Mouse (Mus musculus): ENCODE measurements around the gene Edf1. TPM values are rescaled to one million over a fixed set of nuclear protein-coding genes. Genes with fewer than 3 reads are reported as not detected.

Edf1 gene
- polyA plus RNA-seq, 1 experiment from 2014 or later: 364 TPM

- H3K36me3 ChIP-seq: peaks cover 99% of the 10 kb centered on the region
- no peak overlapping the region for H3K27ac ChIP-seq (replicated peaks)
- no peaks in the 10 kb centered on the region for H3K9me3 ChIP-seq (replicated peaks)
- 95% methylated on average over 5 of the region's 5 CpGs for WGBS
- H3K27me3 ChIP-seq (ENCODE audit: low read depth, poor library complexity, severe bottlenecking): no peaks in the 10 kb centered on the region
- DNase-seq (ENCODE audit: low spot score): no peak
- no peak overlapping the region for H3K4me3 ChIP-seq
- H3K4me1 ChIP-seq: no peaks in the 10 kb centered on the region
These were observed 39.3 kb downstream of the Edf1 start for GRCm38 (mm10) chr2:25596765-25597510.

GRCm38 (mm10) chr2:25598749-25599148 is 41.1 kb downstream of the Edf1 start:
- H3K27me3 ChIP-seq (ENCODE audit: low read depth, poor library complexity, severe bottlenecking): no peaks in the 10 kb centered on the region
- H3K9me3 ChIP-seq (replicated peaks): no peaks in the 10 kb centered on the region
- H3K36me3 ChIP-seq: peaks cover 99% of the 10 kb centered on the region
- no peak overlapping the region for H3K4me3 ChIP-seq
- H3K27ac ChIP-seq (replicated peaks): no peak overlapping the region
- 98% methylated on average over 1 of the region's 1 CpGs for WGBS
- no peak for DNase-seq (ENCODE audit: low spot score)
- no peaks in the 10 kb centered on the region for H3K4me1 ChIP-seq

GRCm38 (mm10) chr2:25600037-25600436 is 42.4 kb downstream of the Edf1 start:
- Histone ChIP-seq H3K4me3 (no peak overlapping the region), H3K4me1 (no peaks in the 10 kb centered on the region), H3K36me3 (peaks cover 96% of the 10 kb centered on the region), H3K9me3 (replicated peaks) (no peaks in the 10 kb centered on the region), H3K27me3 (ENCODE audit: low read depth, poor library complexity, severe bottlenecking) (no peaks in the 10 kb centered on the region), H3K27ac (replicated peaks) (no peak overlapping the region)
- no peak for DNase-seq (ENCODE audit: low spot score)
- 89% methylated on average over 2 of the region's 2 CpGs for WGBS

- Histone ChIP-seq H3K9me3 (replicated peaks) (no peaks in the 10 kb centered on the region), H3K27me3 (ENCODE audit: low read depth, poor library complexity, severe bottlenecking) (no peaks in the 10 kb centered on the region), H3K36me3 (peaks cover 78% of the 10 kb centered on the region), H3K4me3 (no peak overlapping the region), H3K27ac (replicated peaks) (no peak overlapping the region), H3K4me1 (peaks cover 17% of the 10 kb centered on the region)
- WGBS: 96% methylated on average over 5 of the region's 5 CpGs
- DNase-seq (ENCODE audit: low spot score): no peak
These were observed 44.9 kb downstream of the Edf1 start for GRCm38 (mm10) chr2:25602526-25602925.

GRCm38 (mm10) chr2:25607761-25608622 is 50.3 kb downstream of the Edf1 start, which contains the start of gene Rabl6:
Rabl6 (minus strand) TSS chr2:25608521.
- WGBS: under 1% methylated on average over 80 of the region's 80 CpGs
- DNase-seq (ENCODE audit: low spot score): peak; percentile 88
- Histone ChIP-seq H3K4me1 (peaks cover 26% of the 10 kb centered on the region), H3K36me3 (peaks cover 23% of the 10 kb centered on the region), H3K27me3 (ENCODE audit: low read depth, poor library complexity, severe bottlenecking) (peaks cover 43% of the 10 kb centered on the region), H3K9me3 (replicated peaks) (no peaks in the 10 kb centered on the region), H3K27ac (replicated peaks) (peak within 1 kb of the TSS; percentile 96), H3K4me3 (peak within 1 kb of the TSS; percentile 99)

- 77% methylated on average over 10 of the region's 10 CpGs for WGBS
- Histone ChIP-seq H3K27me3 (ENCODE audit: low read depth, poor library complexity, severe bottlenecking) (peaks cover 50% of the 10 kb centered on the region), H3K9me3 (replicated peaks) (no peaks in the 10 kb centered on the region), H3K4me3 (peak overlapping the region; percentile 99), H3K4me1 (peaks cover 26% of the 10 kb centered on the region), H3K36me3 (peaks cover 16% of the 10 kb centered on the region), H3K27ac (replicated peaks) (peak overlapping the region; percentile 96)
- DNase-seq (ENCODE audit: low spot score): no peak
These were observed 51.0 kb downstream of the Edf1 start for GRCm38 (mm10) chr2:25608671-25609070.

Other genes with a start within 250 kb of the Edf1 start
- gene Grin1, start 238.7 kb upstream of the Edf1 start, polyA plus RNA-seq (2016; fragmentation: Nextera tagmentation; extraction: Ambion mirVana): 1.5 and 1.8 TPM in 2 replicates
- gene Man1b1, start 225.5 kb upstream of the Edf1 start, polyA plus RNA-seq (2016; fragmentation: Nextera tagmentation; extraction: Ambion mirVana): 55.6 and 62.8 TPM in 2 replicates
- 16.2 and 20.2 TPM in 2 replicates for gene Dpp7, start 201.5 kb upstream of the Edf1 start, polyA plus RNA-seq (2016; fragmentation: Nextera tagmentation; extraction: Ambion mirVana)
- gene Uap1l1, start 192.2 kb upstream of the Edf1 start, polyA plus RNA-seq (2016; fragmentation: Nextera tagmentation; extraction: Ambion mirVana): 6.0 and 8.4 TPM in 2 replicates
- 73.4 and 86.4 TPM in 2 replicates for gene Sapcd2, start 185.5 kb upstream of the Edf1 start, polyA plus RNA-seq (2016; fragmentation: Nextera tagmentation; extraction: Ambion mirVana)
- 0.26 TPM in 1 of 2 replicates, not detected in the other for gene Entpd2, start 162.0 kb upstream of the Edf1 start, polyA plus RNA-seq (2016; fragmentation: Nextera tagmentation; extraction: Ambion mirVana)
- 80.6 and 125 TPM in 2 replicates for gene Npdc1, start 158.5 kb upstream of the Edf1 start, polyA plus RNA-seq (2016; fragmentation: Nextera tagmentation; extraction: Ambion mirVana)
- gene Fut7, start 134.6 kb upstream of the Edf1 start, polyA plus RNA-seq (2016; fragmentation: Nextera tagmentation; extraction: Ambion mirVana): not detected in 2 replicates
- 6.2 and 8.1 TPM in 2 replicates for gene Abca2, start 129.1 kb upstream of the Edf1 start, polyA plus RNA-seq (2016; fragmentation: Nextera tagmentation; extraction: Ambion mirVana)
- 1.1 and 1.9 TPM in 2 replicates for gene Clic3, start 101.0 kb upstream of the Edf1 start, polyA plus RNA-seq (2016; fragmentation: Nextera tagmentation; extraction: Ambion mirVana)
- gene Paxx, start 96.8 kb upstream of the Edf1 start, polyA plus RNA-seq (2016; fragmentation: Nextera tagmentation; extraction: Ambion mirVana): 17.4 and 26.4 TPM in 2 replicates
- gene Ptgds, start 87.8 kb upstream of the Edf1 start, polyA plus RNA-seq (2016; fragmentation: Nextera tagmentation; extraction: Ambion mirVana): 0.16 TPM in 1 of 2 replicates, not detected in the other
- gene Lcn12, start 63.9 kb upstream of the Edf1 start, polyA plus RNA-seq (2016; fragmentation: Nextera tagmentation; extraction: Ambion mirVana): not detected in 2 replicates
- gene Fbxw5, start 57.1 kb upstream of the Edf1 start, polyA plus RNA-seq (2016; fragmentation: Nextera tagmentation; extraction: Ambion mirVana): 91.2 and 108 TPM in 2 replicates
- gene C8g, start 56.1 kb upstream of the Edf1 start, polyA plus RNA-seq (2016; fragmentation: Nextera tagmentation; extraction: Ambion mirVana): 5.2 and 5.6 TPM in 2 replicates
- 38.9 and 41.4 TPM in 2 replicates for gene Traf2, start 10.9 kb upstream of the Edf1 start, polyA plus RNA-seq (2016; fragmentation: Nextera tagmentation; extraction: Ambion mirVana)
- 6.7 and 7.8 TPM in 2 replicates for gene Mamdc4, start 17.0 kb downstream of the Edf1 start, polyA plus RNA-seq (2016; fragmentation: Nextera tagmentation; extraction: Ambion mirVana)
- 159 and 187 TPM in 2 replicates for gene Phpt1, start 17.4 kb downstream of the Edf1 start, polyA plus RNA-seq (2016; fragmentation: Nextera tagmentation; extraction: Ambion mirVana)
- gene Ajm1, start 23.9 kb downstream of the Edf1 start, polyA plus RNA-seq (2016; fragmentation: Nextera tagmentation; extraction: Ambion mirVana): 0.05 and 0.27 TPM in 2 replicates
- gene Rabl6, start 50.7 kb downstream of the Edf1 start, polyA plus RNA-seq (2016; fragmentation: Nextera tagmentation; extraction: Ambion mirVana): 71.2 and 75.1 TPM in 2 replicates
- 0.04 and 0.12 TPM in 2 replicates for gene Ccdc183, start 59.8 kb downstream of the Edf1 start, polyA plus RNA-seq (2016; fragmentation: Nextera tagmentation; extraction: Ambion mirVana)
- gene Tmem141, start 64.2 kb downstream of the Edf1 start, polyA plus RNA-seq (2016; fragmentation: Nextera tagmentation; extraction: Ambion mirVana): 12.8 and 14.7 TPM in 2 replicates
- gene Fcna, start 70.2 kb downstream of the Edf1 start, polyA plus RNA-seq (2016; fragmentation: Nextera tagmentation; extraction: Ambion mirVana): 0.36 and 1.4 TPM in 2 replicates
- not detected in 2 replicates for gene Lcn8, start 95.3 kb downstream of the Edf1 start, polyA plus RNA-seq (2016; fragmentation: Nextera tagmentation; extraction: Ambion mirVana)
- not detected in 2 replicates for gene Lcn5, start 100.1 kb downstream of the Edf1 start, polyA plus RNA-seq (2016; fragmentation: Nextera tagmentation; extraction: Ambion mirVana)
- not detected in 2 replicates for gene Lcn6, start 118.9 kb downstream of the Edf1 start, polyA plus RNA-seq (2016; fragmentation: Nextera tagmentation; extraction: Ambion mirVana)
- not detected in 2 replicates for gene Lcn10, start 124.9 kb downstream of the Edf1 start, polyA plus RNA-seq (2016; fragmentation: Nextera tagmentation; extraction: Ambion mirVana)
- gene Obp2a, start 142.2 kb downstream of the Edf1 start, polyA plus RNA-seq (2016; fragmentation: Nextera tagmentation; extraction: Ambion mirVana): not detected in 2 replicates
- 70.8 and 77.6 TPM in 2 replicates for gene Bmyc, start 148.9 kb downstream of the Edf1 start, polyA plus RNA-seq (2016; fragmentation: Nextera tagmentation; extraction: Ambion mirVana)
- not detected in 2 replicates for gene Obp2b, start 179.2 kb downstream of the Edf1 start, polyA plus RNA-seq (2016; fragmentation: Nextera tagmentation; extraction: Ambion mirVana)
- not detected in 2 replicates for gene Lcn3, start 207.7 kb downstream of the Edf1 start, polyA plus RNA-seq (2016; fragmentation: Nextera tagmentation; extraction: Ambion mirVana)
- not detected in 2 replicates for gene Lcn11, start 219.2 kb downstream of the Edf1 start, polyA plus RNA-seq (2016; fragmentation: Nextera tagmentation; extraction: Ambion mirVana)
- not detected in 2 replicates for gene Gm13539, start 224.4 kb downstream of the Edf1 start, polyA plus RNA-seq (2016; fragmentation: Nextera tagmentation; extraction: Ambion mirVana)

Data from midbrain, embryonic 10.5 days (tissue).